ENCODE assay signal across 8 mouse cellular contexts in the genomic region with DNA sequence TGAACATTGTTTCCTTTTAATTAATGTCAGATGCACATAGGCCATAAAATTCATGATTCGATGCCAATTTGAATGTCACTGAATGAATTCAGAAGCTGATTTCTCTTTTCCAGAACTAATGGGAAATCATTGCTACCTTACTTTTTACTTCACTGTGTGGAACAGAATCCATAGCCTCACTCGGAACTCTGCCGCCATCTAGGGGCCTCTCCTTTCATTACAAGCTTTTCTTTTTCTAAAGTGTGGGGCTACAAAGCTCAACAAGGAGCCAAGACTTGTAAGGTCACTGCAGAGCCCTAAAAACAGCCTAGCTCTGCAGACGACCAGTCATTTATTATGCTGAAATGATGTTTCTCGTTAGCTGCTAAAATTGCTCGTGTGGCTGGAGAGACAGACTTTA. TPM values are rescaled to one million over a fixed set of nuclear protein-coding genes. Genes with fewer than 3 reads are reported as not detected.
DNase-seq lines count a peak whose midpoint lies in the region; ATAC-seq and TF ChIP-seq lines count a peak whose summit lies in the region.
"Had no signal": no experiment of that assay in that cellular context is flagged by ENCODE, and none has a peak within 500 bp of the region (broad histone marks: within the 10 kb centered on the region; RNA-seq: fewer than 3 reads in every experiment).

No protein-coding gene starts in this region.

- 10% methylated on average over 6 of the region's 6 CpGs for WGBS in lung, embryonic 14.5 days

- H3K4me3 ChIP-seq in E14TG2a.4 (replicated peaks; ENCODE audit: low read length), result no peak overlapping the region
- H3K4me3 ChIP-seq in lung, embryonic 14.5 days (ENCODE audit: low read depth, low read length), result no peak overlapping the region
- H3K4me3 ChIP-seq: heart, embryonic 13.5 days had no signal

- no peaks in the 10 kb centered on the region for H3K4me1 ChIP-seq in E14TG2a.4 (replicated peaks; ENCODE audit: low read depth, low read length)
- no peaks in the 10 kb centered on the region for H3K4me1 ChIP-seq in lung, embryonic 14.5 days (ENCODE audit: insufficient read depth)
- H3K4me1 ChIP-seq: heart, embryonic 13.5 days had no signal

- no peak overlapping the region for H3K27ac ChIP-seq in lung, embryonic 14.5 days (ENCODE audit: low read depth)
- H3K27ac ChIP-seq: heart, embryonic 13.5 days had no signal

- ATAC-seq in lung, embryonic 14.5 days (ENCODE audit: insufficient read depth), result no peak

- DNase-seq in T-cell, adult 2 months (ENCODE audit: low spot score), result peak; percentile 55
- DNase-seq in cerebellum, postnatal 25 days, result peak; percentile 64 to 83
- DNase-seq in gastrocnemius, postnatal 10 days, result peak; percentile 68
- DNase-seq in layer of hippocampus, adult 11-12 months (ENCODE audit: low spot score), result peak; percentile 78
- peak; percentile 85 for DNase-seq in lung, embryonic 14.5 days
- DNase-seq in retina, postnatal 7 days (ENCODE audit: low read depth, low spot score), result peak; percentile 60

- TF ChIP-seq CTCF in E14TG2a.4 (conservative IDR thresholded peaks at IDR 0.05; ENCODE audit: low read length), result peak; percentile 42
- peak; percentile 83 for TF ChIP-seq CTCF in lung, embryonic 14.5 days (IDR thresholded peaks at IDR 0.05; ENCODE audit: low read depth)

- no peaks in the 10 kb centered on the region for H3K27me3 ChIP-seq in E14TG2a.4 (ENCODE audit: insufficient read depth, low read length)
- H3K27me3 ChIP-seq in lung, embryonic 14.5 days (ENCODE audit: insufficient read depth, low read length), result no peaks in the 10 kb centered on the region
- H3K27me3 ChIP-seq: heart, embryonic 13.5 days had no signal

- H3K4me2 ChIP-seq in lung, embryonic 14.5 days, result no peak overlapping the region
- H3K4me2 ChIP-seq: heart, embryonic 13.5 days had no signal

- no peak overlapping the region for H3K9ac ChIP-seq in lung, embryonic 14.5 days
- H3K9ac ChIP-seq: heart, embryonic 13.5 days had no signal

- H3K9me3 ChIP-seq in E14TG2a.4 (ENCODE audit: low read length), result no peaks in the 10 kb centered on the region
- no peaks in the 10 kb centered on the region for H3K9me3 ChIP-seq in lung, embryonic 14.5 days (ENCODE audit: low read depth, low read length)
- H3K9me3 ChIP-seq: heart, embryonic 13.5 days had no signal

- H3K36me3 ChIP-seq in E14TG2a.4 (ENCODE audit: insufficient read depth, low read length), result peaks cover 37% of the 10 kb centered on the region
- H3K36me3 ChIP-seq in lung, embryonic 14.5 days (ENCODE audit: insufficient read depth), result peaks cover 32% of the 10 kb centered on the region

RNA-seq across cellular contexts. Expression of a gene that starts 12.7 kb away (rescaled TPM):
- total RNA-seq in gastrocnemius, postnatal 10 days (2021), result 100 to 1,000 TPM; 713 to 722 TPM
- 1,473 and 1,526 TPM in 2 replicates for polyA plus RNA-seq in lung, embryonic 14.5 days (2014; fragmentation: Nextera tagmentation; extraction: Ambion mirVana)
